ENCODE assay signal across 26 mouse cellular contexts in genomic region chr10:118981446-118981845, GRCm38 (mm10).
A peak's percentile ranks its signal among the peaks of the same experiment; 100 is the strongest.
DNase-seq lines count a peak whose midpoint lies in the region; ATAC-seq and TF ChIP-seq lines count a peak whose summit lies in the region.
"Had no signal": no experiment of that assay in that cellular context is flagged by ENCODE, and none has a peak within 500 bp of the region (broad histone marks: within the 10 kb centered on the region; RNA-seq: fewer than 3 reads in every experiment).

No protein-coding gene starts in this region.

- no peak for ATAC-seq in liver, postnatal 0 days
- ATAC-seq in intestine, postnatal 0 days, result peak; percentile 88
- ATAC-seq: activated CD4-positive, CD25-positive, alpha-beta regulatory T cell, adult 4 months; forebrain, postnatal 0 days; hindbrain, postnatal 0 days; midbrain, embryonic 15.5 days had no signal

- no peak for TF ChIP-seq EP300 in liver, postnatal 0 days (IDR thresholded peaks at IDR 0.05; ENCODE audit: low read depth)

- intact Hi-C loops in left cerebral cortex, postnatal 10 days (cut with DNase I), result no loop called here

- no peak overlapping the region for H3K9ac ChIP-seq in liver, adult 2 months (ENCODE audit: low read depth, low read length)
- no peak overlapping the region for H3K9ac ChIP-seq in liver, postnatal 0 days (replicated peaks)
- H3K9ac ChIP-seq in intestine, postnatal 0 days (ENCODE audit: low read depth, low read length), result no peak overlapping the region
- H3K9ac ChIP-seq: forebrain, embryonic 12.5 days; forebrain, postnatal 0 days; limb, embryonic 12.5 days; midbrain, embryonic 15.5 days had no signal

- no peaks in the 10 kb centered on the region for H3K4me1 ChIP-seq in liver, adult 2 months (ENCODE audit: control insufficient read depth, insufficient read depth, low read length)
- H3K4me1 ChIP-seq in liver, postnatal 0 days (ENCODE audit: insufficient read depth), result no peaks in the 10 kb centered on the region
- H3K4me1 ChIP-seq in intestine, postnatal 0 days (replicated peaks; ENCODE audit: control insufficient read depth, insufficient read depth, low read length), result no peaks in the 10 kb centered on the region
- H3K4me1 ChIP-seq: midbrain, embryonic 15.5 days had no signal

- 69% methylated on average over 5 of the region's 5 CpGs for WGBS in liver, adult 2 months
- WGBS in liver, postnatal 0 days (ENCODE audit: insufficient replicate concordance), result 38% methylated on average over 5 of the region's 5 CpGs
- WGBS in intestine, postnatal 0 days, result 27% methylated on average over 5 of the region's 5 CpGs

- no peak for TF ChIP-seq POLR2A in liver, adult 2 months (IDR thresholded peaks at IDR 0.05; ENCODE audit: extremely low read depth, insufficient read depth, low read length)

- no peaks in the 10 kb centered on the region for H3K9me3 ChIP-seq in liver, postnatal 0 days (ENCODE audit: low read length)
- H3K9me3 ChIP-seq in intestine, postnatal 0 days (ENCODE audit: control insufficient read depth), result no peaks in the 10 kb centered on the region
- H3K9me3 ChIP-seq: midbrain, embryonic 15.5 days had no signal

- H3K27me3 ChIP-seq in liver, adult 2 months (ENCODE audit: control insufficient read depth, insufficient read depth, low read length), result no peaks in the 10 kb centered on the region
- no peaks in the 10 kb centered on the region for H3K27me3 ChIP-seq in liver, postnatal 0 days (ENCODE audit: insufficient read depth, low read length)
- H3K27me3 ChIP-seq in intestine, postnatal 0 days (replicated peaks; ENCODE audit: control insufficient read depth, insufficient read depth, low read length), result no peaks in the 10 kb centered on the region

- H3K36me3 ChIP-seq in liver, adult 2 months (ENCODE audit: control insufficient read depth, insufficient read depth, low read length), result no peaks in the 10 kb centered on the region
- H3K36me3 ChIP-seq in liver, postnatal 0 days (replicated peaks; ENCODE audit: insufficient read depth, low read length), result no peaks in the 10 kb centered on the region
- no peaks in the 10 kb centered on the region for H3K36me3 ChIP-seq in intestine, postnatal 0 days (ENCODE audit: control insufficient read depth, insufficient read depth)
- H3K36me3 ChIP-seq: forebrain, embryonic 12.5 days; limb, embryonic 12.5 days; midbrain, embryonic 10.5 days; midbrain, embryonic 15.5 days had no signal

- H3K27ac ChIP-seq in liver, adult 2 months (replicated peaks; ENCODE audit: insufficient read depth, low read depth, low read length), result no peak overlapping the region
- H3K27ac ChIP-seq in liver, postnatal 0 days (ENCODE audit: low read depth), result no peak overlapping the region
- no peak overlapping the region for H3K27ac ChIP-seq in intestine, postnatal 0 days (ENCODE audit: low read depth, low read length)
- H3K27ac ChIP-seq: forebrain, embryonic 12.5 days; hindbrain, postnatal 0 days; limb, embryonic 12.5 days; macrophage; midbrain, embryonic 10.5 days; midbrain, embryonic 15.5 days had no signal

- no peak overlapping the region for H3K4me3 ChIP-seq in liver, adult 2 months (ENCODE audit: insufficient read depth, low read depth, low read length)
- H3K4me3 ChIP-seq in liver, postnatal 0 days (ENCODE audit: low read depth, low read length), result no peak overlapping the region
- no peak overlapping the region for H3K4me3 ChIP-seq in intestine, postnatal 0 days (ENCODE audit: low read depth, low read length)
- H3K4me3 ChIP-seq: forebrain, embryonic 12.5 days; limb, embryonic 12.5 days; midbrain, embryonic 10.5 days; midbrain, embryonic 15.5 days had no signal

- TF ChIP-seq CTCF in liver, adult 2 months (IDR thresholded peaks at IDR 0.05; ENCODE audit: low read depth, low read length), result no peak
- no peak for TF ChIP-seq CTCF in liver, postnatal 0 days (IDR thresholded peaks at IDR 0.05; ENCODE audit: low read depth)
- TF ChIP-seq CTCF in intestine, postnatal 0 days (IDR thresholded peaks at IDR 0.05; ENCODE audit: low read depth), result no peak

- H3K4me2 ChIP-seq in liver, postnatal 0 days (ENCODE audit: low read depth, low read length), result no peak overlapping the region
- H3K4me2 ChIP-seq in intestine, postnatal 0 days (replicated peaks; ENCODE audit: low read depth), result no peak overlapping the region
- H3K4me2 ChIP-seq: forebrain, embryonic 12.5 days; limb, embryonic 12.5 days; liver, embryonic 11.5 days; midbrain, embryonic 15.5 days had no signal

- no peaks in the 10 kb centered on the region for H3K79me2 ChIP-seq in liver, adult 2 months (ENCODE audit: control insufficient read depth, insufficient read depth, low read length)

- DNase-seq in liver, adult 2 months (ENCODE audit: extremely low read depth, low read depth, low spot score), result peak; percentile 19
- no peak for DNase-seq in liver, postnatal 0 days
- DNase-seq in c-Kit-positive CD71-negative TER-119-negative erythroid progenitor cells, embryonic 14.5 days (ENCODE audit: low read depth), result peak; percentile 22
- no peak for DNase-seq in adrenal gland, adult 18-20 months (ENCODE audit: low spot score in 2 of 2)
- DNase-seq in retina, embryonic 14.5 days (ENCODE audit: low spot score), result no peak
- no peak for DNase-seq in left cerebral cortex, postnatal 10 days (ENCODE audit: extremely low spot score in 1 of 2, low spot score in 2 of 2)
- DNase-seq: adrenal gland, postnatal 25 days; B cell, adult 2 months; cerebellum, adult 18-20 months; cerebellum, postnatal 10 days; forebrain, postnatal 0 days; gastrocnemius, postnatal 25 days; heart, postnatal 14 days; kidney, adult 11 months; kidney, postnatal 14 days; layer of hippocampus, adult 9-11 months; lung, postnatal 10 days had no signal

Comparison
In these comparisons a context has a peak if more than half of its experiments do, and no peak if none do; other contexts are left out.
1. DNase-seq: peak in liver, adult 2 months (single experiment) and c-Kit-positive CD71-negative TER-119-negative erythroid progenitor cells, embryonic 14.5 days (single experiment); none in liver, postnatal 0 days (single experiment), adrenal gland, adult 18-20 months (0 of 2), retina, embryonic 14.5 days (single experiment) and left cerebral cortex, postnatal 10 days (0 of 2).